Mouse (Mus musculus): ENCODE data around the gene Lgalsl. TPM values are rescaled to one million over a fixed set of nuclear protein-coding genes. Genes with fewer than 3 reads are reported as not detected.

Gene Lgalsl
- polyA plus RNA-seq (2014; fragmentation: Nextera tagmentation; extraction: Ambion mirVana) = 20.4 and 25.4 TPM in 2 replicates

GRCm38 (mm10) chr11:20830686-20831505 is at the start of gene Lgalsl:
Gene Lgalsl, minus strand, starts transcription at chr11:20831056.
- ATAC-seq (replicated peaks; ENCODE audit: low FRiP score) = peak; percentile 88
- no peak within 1 kb of the TSS for H3K27ac ChIP-seq (ENCODE audit: low read depth, low read length)
- under 1% methylated on average over 101 of the region's 102 CpGs for WGBS
- 0 out of 2 replicates have a peak, but pooled peaks cover 6% of the 10 kb centered on the region for H3K36me3 ChIP-seq (ENCODE audit: control insufficient read depth, insufficient read depth, low read length)
- H3K27me3 ChIP-seq (replicated peaks; ENCODE audit: control insufficient read depth, insufficient read depth, low read length) = peaks cover 19% of the 10 kb centered on the region; the same call in 1 of the 2 replicates
- peak within 1 kb of the TSS; percentile 90 for H3K9ac ChIP-seq (ENCODE audit: low read depth, low read length)
- peaks cover 9% of the 10 kb centered on the region for H3K4me1 ChIP-seq (replicated peaks; ENCODE audit: control insufficient read depth, insufficient read depth, low read length)
- no peaks in the 10 kb centered on the region for H3K9me3 ChIP-seq (ENCODE audit: control insufficient read depth, low read length)
- DNase-seq (ENCODE audit: low spot score) = peak; percentile 79
- H3K4me3 ChIP-seq (ENCODE audit: low read depth, low read length) = peak within 1 kb of the TSS; percentile 92
- peak within 1 kb of the TSS; percentile 78 for H3K4me2 ChIP-seq

GRCm38 (mm10) chr11:20878644-20879043 is 47.8 kb upstream of the Lgalsl start:
- Histone ChIP-seq H3K9me3 (ENCODE audit: control insufficient read depth, low read length) (no peaks in the 10 kb centered on the region), H3K4me3 (ENCODE audit: low read depth, low read length) (no peak overlapping the region), H3K27me3 (replicated peaks; ENCODE audit: control insufficient read depth, insufficient read depth, low read length) (0 out of 2 replicates have a peak, but pooled peaks cover 5% of the 10 kb centered on the region), H3K27ac (ENCODE audit: low read depth, low read length) (no peak overlapping the region), H3K36me3 (ENCODE audit: control insufficient read depth, insufficient read depth, low read length) (no peaks in the 10 kb centered on the region), H3K9ac (ENCODE audit: low read depth, low read length) (no peak overlapping the region), H3K4me2 (no peak overlapping the region), H3K4me1 (replicated peaks; ENCODE audit: control insufficient read depth, insufficient read depth, low read length) (no peaks in the 10 kb centered on the region)
- ATAC-seq (replicated peaks; ENCODE audit: low FRiP score) (no peak), DNase-seq (ENCODE audit: low spot score) (no peak)
- WGBS = 93% methylated on average over 5 of the region's 5 CpGs

- ATAC-seq (replicated peaks; ENCODE audit: low FRiP score) (no peak), DNase-seq (ENCODE audit: low spot score) (no peak)
- no peak overlapping the region for H3K9ac ChIP-seq (ENCODE audit: low read depth, low read length)
- H3K4me1 ChIP-seq (replicated peaks; ENCODE audit: control insufficient read depth, insufficient read depth, low read length) = no peaks in the 10 kb centered on the region
- no peak overlapping the region for H3K4me2 ChIP-seq
- no peaks in the 10 kb centered on the region for H3K36me3 ChIP-seq (ENCODE audit: control insufficient read depth, insufficient read depth, low read length)
- H3K27ac ChIP-seq (ENCODE audit: low read depth, low read length) = no peak overlapping the region
- WGBS = 88% methylated on average over 3 of the region's 3 CpGs
- no peak overlapping the region for H3K4me3 ChIP-seq (ENCODE audit: low read depth, low read length)
- no peaks in the 10 kb centered on the region for H3K9me3 ChIP-seq (ENCODE audit: control insufficient read depth, low read length)
- H3K27me3 ChIP-seq (replicated peaks; ENCODE audit: control insufficient read depth, insufficient read depth, low read length) = 0 out of 2 replicates have a peak, but pooled peaks cover 5% of the 10 kb centered on the region
These were observed 46.8 kb upstream of the Lgalsl start for GRCm38 (mm10) chr11:20877578-20878096.

- Histone ChIP-seq H3K36me3 (ENCODE audit: control insufficient read depth, insufficient read depth, low read length) (no peaks in the 10 kb centered on the region), H3K27me3 (replicated peaks; ENCODE audit: control insufficient read depth, insufficient read depth, low read length) (0 out of 2 replicates have a peak, but pooled peaks cover 2% of the 10 kb centered on the region), H3K4me2 (no peak overlapping the region), H3K9ac (ENCODE audit: low read depth, low read length) (no peak overlapping the region), H3K4me3 (ENCODE audit: low read depth, low read length) (no peak overlapping the region), H3K9me3 (ENCODE audit: control insufficient read depth, low read length) (no peaks in the 10 kb centered on the region), H3K4me1 (replicated peaks; ENCODE audit: control insufficient read depth, insufficient read depth, low read length) (peaks cover 7% of the 10 kb centered on the region; the same call in 1 of the 2 replicates), H3K27ac (ENCODE audit: low read depth, low read length) (no peak overlapping the region)
- DNase-seq (ENCODE audit: low spot score) = no peak
- ATAC-seq (replicated peaks; ENCODE audit: low FRiP score) = no peak
- WGBS = 73% methylated on average over 5 of the region's 5 CpGs
These were observed 42.5 kb upstream of the Lgalsl start for GRCm38 (mm10) chr11:20873386-20873785.

DNA sequence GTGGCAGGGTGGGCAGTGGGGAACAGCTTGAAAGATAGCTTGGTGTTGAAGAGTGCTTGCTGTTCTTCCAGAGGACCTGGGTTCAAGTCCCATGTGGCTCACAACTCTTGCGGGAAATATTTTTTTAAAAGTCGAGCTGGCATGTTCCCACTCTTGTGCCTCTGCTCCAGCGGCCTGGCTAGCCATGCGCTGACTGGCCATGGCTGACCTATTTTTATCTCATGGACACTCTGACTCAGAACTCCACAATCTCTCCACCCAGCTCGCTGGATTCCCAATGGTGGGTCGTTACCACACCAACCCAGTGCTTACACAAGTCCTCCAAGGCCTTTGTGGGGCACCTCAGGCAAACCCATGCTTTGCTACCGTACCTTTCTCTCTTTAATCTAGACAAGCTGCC is 42.1 kb upstream of the Lgalsl start:
- H3K9me3 ChIP-seq (ENCODE audit: control insufficient read depth, low read length) = no peaks in the 10 kb centered on the region
- H3K27me3 ChIP-seq (replicated peaks; ENCODE audit: control insufficient read depth, insufficient read depth, low read length) = 0 out of 2 replicates have a peak, but pooled peaks cover 2% of the 10 kb centered on the region
- H3K4me3 ChIP-seq (ENCODE audit: low read depth, low read length) = no peak overlapping the region
- no peak for DNase-seq (ENCODE audit: low spot score)
- no peak for ATAC-seq (replicated peaks; ENCODE audit: low FRiP score)
- H3K4me2 ChIP-seq = no peak overlapping the region
- no peak overlapping the region for H3K9ac ChIP-seq (ENCODE audit: low read depth, low read length)
- peaks cover 7% of the 10 kb centered on the region; the same call in 1 of the 2 replicates for H3K4me1 ChIP-seq (replicated peaks; ENCODE audit: control insufficient read depth, insufficient read depth, low read length)
- no peak overlapping the region for H3K27ac ChIP-seq (ENCODE audit: low read depth, low read length)
- 77% methylated on average over 7 of the region's 7 CpGs for WGBS
- no peaks in the 10 kb centered on the region for H3K36me3 ChIP-seq (ENCODE audit: control insufficient read depth, insufficient read depth, low read length)

DNA sequence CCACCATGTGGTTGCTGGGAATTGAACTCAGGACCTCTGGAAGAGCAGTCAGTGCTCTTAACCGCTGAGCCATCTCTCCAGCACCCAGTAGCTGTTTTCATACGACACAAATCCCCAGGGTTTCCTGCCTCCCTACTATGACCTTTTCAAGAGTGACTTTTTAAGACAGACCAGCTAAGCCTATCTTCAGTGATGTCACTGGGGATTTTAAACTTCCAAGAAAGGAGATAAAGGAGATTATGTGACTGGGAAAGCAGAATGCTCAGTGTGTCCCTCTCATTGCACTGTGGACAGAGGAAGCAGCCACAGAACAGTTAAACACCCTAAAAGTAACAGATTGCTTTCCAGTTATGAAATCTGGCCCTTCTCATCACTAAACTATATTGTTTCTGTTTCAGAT is 41.6 kb upstream of the Lgalsl start:
- no peaks in the 10 kb centered on the region for H3K36me3 ChIP-seq (ENCODE audit: control insufficient read depth, insufficient read depth, low read length)
- no peak overlapping the region for H3K4me3 ChIP-seq (ENCODE audit: low read depth, low read length)
- H3K9ac ChIP-seq (ENCODE audit: low read depth, low read length) = no peak overlapping the region
- WGBS = 71% methylated on average over 2 of the region's 2 CpGs
- H3K27ac ChIP-seq (ENCODE audit: low read depth, low read length) = no peak overlapping the region
- H3K4me1 ChIP-seq (replicated peaks; ENCODE audit: control insufficient read depth, insufficient read depth, low read length) = peaks cover 9% of the 10 kb centered on the region; the same call in 1 of the 2 replicates
- DNase-seq (ENCODE audit: low spot score) (no peak), ATAC-seq (replicated peaks; ENCODE audit: low FRiP score) (no peak)
- no peak overlapping the region for H3K4me2 ChIP-seq
- no peaks in the 10 kb centered on the region for H3K9me3 ChIP-seq (ENCODE audit: control insufficient read depth, low read length)
- H3K27me3 ChIP-seq (replicated peaks; ENCODE audit: control insufficient read depth, insufficient read depth, low read length) = 0 out of 2 replicates have a peak, but pooled peaks cover 2% of the 10 kb centered on the region

- H3K4me2 ChIP-seq = no peak overlapping the region
- ATAC-seq (replicated peaks; ENCODE audit: low FRiP score) = peak; percentile 54
- 36% methylated on average over 2 of the region's 2 CpGs for WGBS
These were observed 39.1 kb upstream of the Lgalsl start for GRCm38 (mm10) chr11:20869927-20870326.

DNA sequence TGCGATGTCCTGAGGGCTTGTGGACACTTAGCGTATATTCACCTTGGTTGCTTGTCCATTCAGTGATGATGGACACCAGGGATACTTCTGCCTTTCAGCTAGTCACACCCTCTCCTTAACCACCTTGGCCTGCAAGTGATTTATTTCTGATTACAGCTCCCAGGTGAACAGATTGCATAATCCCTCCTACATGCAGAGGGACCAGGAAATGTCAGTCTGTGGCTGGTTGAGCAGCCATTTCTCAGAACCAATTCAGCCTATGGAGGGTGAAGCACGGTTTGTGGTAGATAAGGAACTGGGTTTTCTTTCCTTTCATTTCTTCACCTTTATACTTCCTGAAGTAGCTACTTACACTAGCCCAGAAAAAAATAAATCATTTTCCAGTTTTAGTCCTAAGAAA is 34.6 kb upstream of the Lgalsl start:
- H3K36me3 ChIP-seq (ENCODE audit: control insufficient read depth, insufficient read depth, low read length) = no peaks in the 10 kb centered on the region
- no peak overlapping the region for H3K9ac ChIP-seq (ENCODE audit: low read depth, low read length)
- no peak overlapping the region for H3K27ac ChIP-seq (ENCODE audit: low read depth, low read length)
- H3K9me3 ChIP-seq (ENCODE audit: control insufficient read depth, low read length) = no peaks in the 10 kb centered on the region
- no peak overlapping the region for H3K4me3 ChIP-seq (ENCODE audit: low read depth, low read length)
- 75% methylated on average over 3 of the region's 3 CpGs for WGBS
- DNase-seq (ENCODE audit: low spot score) (no peak), ATAC-seq (replicated peaks; ENCODE audit: low FRiP score) (no peak)
- H3K4me2 ChIP-seq = no peak overlapping the region
- peaks cover 9% of the 10 kb centered on the region; the same call in 1 of the 2 replicates for H3K4me1 ChIP-seq (replicated peaks; ENCODE audit: control insufficient read depth, insufficient read depth, low read length)
- no peaks in the 10 kb centered on the region for H3K27me3 ChIP-seq (replicated peaks; ENCODE audit: control insufficient read depth, insufficient read depth, low read length)

More at GRCm38 (mm10) chr11:20869927-20870326, 39.1 kb upstream of the Lgalsl start:
- Histone ChIP-seq H3K4me3 (ENCODE audit: low read depth, low read length) (no peak overlapping the region), H3K9ac (ENCODE audit: low read depth, low read length) (no peak overlapping the region), H3K27me3 (replicated peaks; ENCODE audit: control insufficient read depth, insufficient read depth, low read length) (0 out of 2 replicates have a peak, but pooled peaks cover under 1% of the 10 kb centered on the region), H3K27ac (ENCODE audit: low read depth, low read length) (no peak overlapping the region), H3K9me3 (ENCODE audit: control insufficient read depth, low read length) (no peaks in the 10 kb centered on the region), H3K36me3 (ENCODE audit: control insufficient read depth, insufficient read depth, low read length) (no peaks in the 10 kb centered on the region), H3K4me1 (replicated peaks; ENCODE audit: control insufficient read depth, insufficient read depth, low read length) (peaks cover 9% of the 10 kb centered on the region; the same call in 1 of the 2 replicates)
- DNase-seq (ENCODE audit: low spot score) = no peak
